Mouse (Mus musculus): ENCODE results near the gene Rnd3.

DNA sequence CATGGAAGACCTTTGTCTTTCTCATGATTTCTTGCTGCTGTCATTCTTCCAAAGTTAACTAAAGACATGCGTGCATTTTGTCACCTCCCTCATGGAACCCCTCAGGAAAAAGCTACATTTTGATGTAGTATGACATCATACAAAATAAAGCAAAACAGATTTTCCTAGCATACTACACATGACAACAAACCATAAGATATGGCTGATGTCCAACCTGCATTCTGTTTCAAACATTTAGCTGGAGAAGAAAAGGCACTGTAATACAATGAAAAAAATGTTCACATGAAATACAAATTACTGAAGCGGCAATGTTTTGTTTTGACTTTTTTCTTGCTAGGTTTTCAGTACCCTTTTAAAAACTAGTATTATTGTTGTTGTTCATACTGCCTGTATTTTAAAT, 36.9 kb upstream of the Rnd3 start:
- TF ChIP-seq GATA1 (IDR thresholded peaks at IDR 0.05; ENCODE audit: borderline replicate concordance, low read length) (no peak), FLI1 (IDR thresholded peaks at IDR 0.05; ENCODE audit: low read length) (no peak)
